ENCODE assay signal across 25 mouse cellular contexts in the genomic region with DNA sequence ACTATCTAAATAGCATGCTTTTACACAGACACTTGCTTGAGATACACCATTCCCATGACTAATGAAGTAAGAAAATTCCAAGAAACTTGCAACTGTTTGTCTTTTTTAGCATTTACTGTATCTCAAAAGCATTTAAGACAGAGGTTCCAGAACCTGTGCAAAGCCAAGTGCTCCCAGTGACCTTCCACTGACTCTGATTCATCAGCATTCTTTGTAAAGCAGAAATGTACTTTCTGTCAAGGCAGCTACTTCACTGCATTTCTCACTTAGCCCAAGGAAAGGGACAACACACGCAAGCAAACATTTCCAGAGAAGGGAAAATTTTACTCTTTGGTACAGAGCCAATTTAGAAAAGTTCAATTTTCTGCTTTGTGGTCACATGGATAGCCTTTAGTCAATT. TPM values are rescaled to one million over a fixed set of nuclear protein-coding genes. Genes with fewer than 3 reads are reported as not detected.
DNase-seq lines count a peak whose midpoint lies in the region; ATAC-seq and TF ChIP-seq lines count a peak whose summit lies in the region.
"Had no signal": no experiment of that assay in that cellular context is flagged by ENCODE, and none has a peak within 500 bp of the region (broad histone marks: within the 10 kb centered on the region; RNA-seq: fewer than 3 reads in every experiment).

No protein-coding gene starts in this region.

- no peaks in the 10 kb centered on the region for H3K27me3 ChIP-seq in lung, embryonic 14.5 days (ENCODE audit: insufficient read depth, low read length)
- H3K27me3 ChIP-seq: CH12.LX; embryonic facial prominence, embryonic 15.5 days; heart, embryonic 12.5 days had no signal

- no peak overlapping the region for H3K9ac ChIP-seq in lung, embryonic 14.5 days
- H3K9ac ChIP-seq: embryonic facial prominence, embryonic 15.5 days; heart, embryonic 12.5 days; hindbrain, embryonic 14.5 days; liver, embryonic 14.5 days had no signal

- H3K4me2 ChIP-seq in lung, embryonic 14.5 days, result no peak overlapping the region
- H3K4me2 ChIP-seq: embryonic facial prominence, embryonic 15.5 days; heart, embryonic 12.5 days; hindbrain, embryonic 14.5 days had no signal

- peak; percentile 44; the same call in 1 of the 2 replicates for ATAC-seq in lung, embryonic 14.5 days (ENCODE audit: insufficient read depth)
- ATAC-seq: forebrain, embryonic 14.5 days; intestine, postnatal 0 days had no signal

- H3K27ac ChIP-seq in lung, embryonic 14.5 days (ENCODE audit: low read depth), result no peak overlapping the region
- H3K27ac ChIP-seq: embryonic facial prominence, embryonic 15.5 days; hindbrain, embryonic 14.5 days; liver, embryonic 14.5 days; macrophage had no signal

- no peaks in the 10 kb centered on the region for H3K9me3 ChIP-seq in lung, embryonic 14.5 days (ENCODE audit: low read depth, low read length)
- H3K9me3 ChIP-seq: embryonic facial prominence, embryonic 15.5 days; heart, embryonic 12.5 days had no signal

- H3K36me3 ChIP-seq in lung, embryonic 14.5 days (ENCODE audit: insufficient read depth), result 0 out of 2 replicates have a peak, but pooled peaks cover 2% of the 10 kb centered on the region
- H3K36me3 ChIP-seq: heart, embryonic 12.5 days had no signal

- no peaks in the 10 kb centered on the region for H3K4me1 ChIP-seq in lung, embryonic 14.5 days (ENCODE audit: insufficient read depth)
- H3K4me1 ChIP-seq: embryonic facial prominence, embryonic 15.5 days; heart, embryonic 12.5 days had no signal

- H3K4me3 ChIP-seq in lung, embryonic 14.5 days (ENCODE audit: low read depth, low read length), result no peak overlapping the region
- H3K4me3 ChIP-seq: embryonic facial prominence, embryonic 15.5 days; heart, embryonic 12.5 days had no signal

- WGBS in lung, embryonic 14.5 days, result 25% methylated on average over 1 of the region's 1 CpGs

- TF ChIP-seq CTCF in lung, embryonic 14.5 days (IDR thresholded peaks at IDR 0.05; ENCODE audit: low read depth), result no peak

- DNase-seq in lung, embryonic 14.5 days, result peak; percentile 67
- no peak for DNase-seq in lung, postnatal 14 days
- DNase-seq in 3T3-L1 (ENCODE audit: low read depth, low spot score) (peak; percentile 67), NIH3T3 (ENCODE audit: low read depth) (peak; percentile 64)
- DNase-seq in lung, postnatal 10 days, result peak; percentile 28
- DNase-seq in frontal cortex, postnatal 14 days (ENCODE audit: low spot score in 2 of 2), result no peak
- DNase-seq: cerebellum, adult 2 months; cerebellum, postnatal 14 days; gastrocnemius, postnatal 25 days; heart, adult 11 months; heart, postnatal 4 days; kidney, postnatal 14 days; layer of hippocampus, adult 9-11 months; liver; midbrain, embryonic 14.5 days; thymus, adult 2 months; thymus, postnatal 36 days had no signal

RNA-seq across cellular contexts. Expression of gene Ogn, which starts 15.4 kb away (rescaled TPM):
- 69.3 and 75.0 TPM in 2 replicates for polyA plus RNA-seq in lung, embryonic 14.5 days (2014; fragmentation: Nextera tagmentation; extraction: Ambion mirVana)
- polyA plus RNA-seq: macrophage had no signal

RNA-seq across cellular contexts. Expression of gene Cenpp, which starts 29.4 kb away (rescaled TPM):
- polyA plus RNA-seq in lung, embryonic 14.5 days (2014; fragmentation: Nextera tagmentation; extraction: Ambion mirVana), result 39.4 and 40.0 TPM in 2 replicates

RNA-seq across cellular contexts. Expression of gene Nol8, which starts 29.7 kb away (rescaled TPM):
- polyA plus RNA-seq in lung, embryonic 14.5 days (2014; fragmentation: Nextera tagmentation; extraction: Ambion mirVana), result 14.8 and 17.7 TPM in 2 replicates

RNA-seq across cellular contexts. Expression of gene Omd, which starts 41.0 kb away (rescaled TPM):
- polyA plus RNA-seq in lung, embryonic 14.5 days (2014; fragmentation: Nextera tagmentation; extraction: Ambion mirVana), result 1.0 and 1.5 TPM in 2 replicates
- polyA plus RNA-seq: macrophage; thymus, adult 2 months had no signal

RNA-seq across cellular contexts. Expression of gene Iars, which starts 58.7 kb away (rescaled TPM):
- polyA plus RNA-seq in lung, embryonic 14.5 days (2014; fragmentation: Nextera tagmentation; extraction: Ambion mirVana), result 83.5 and 86.8 TPM in 2 replicates

Comparison
In these comparisons a context has a peak if more than half of its experiments do, and no peak if none do; other contexts are left out.
1. DNase-seq: peak in lung, embryonic 14.5 days (single experiment), 3T3-L1 (single experiment), NIH3T3 (single experiment) and lung, postnatal 10 days (single experiment); none in lung, postnatal 14 days (single experiment) and frontal cortex, postnatal 14 days (0 of 2).